In genomic region chr2:70825371-70826051, GRCm38 (mm10) we compare ENCODE assay signal across 7 mouse cellular contexts. TPM values are rescaled to one million over a fixed set of nuclear protein-coding genes. Genes with fewer than 3 reads are reported as not detected.
A peak's percentile ranks its signal among the peaks of the same experiment; 100 is the strongest.
DNase-seq lines count a peak whose midpoint lies in the region; ATAC-seq and TF ChIP-seq lines count a peak whose summit lies in the region.

TSS of gene Tlk1 (minus strand) at chr2:70825728.

- peak within 1 kb of the TSS; percentile 95 for H3K27ac ChIP-seq in cortical plate, adult 2 months (ENCODE audit: insufficient read depth, low read length)
- peak within 1 kb of the TSS; percentile 100 for H3K27ac ChIP-seq in intestine, embryonic 14.5 days (ENCODE audit: low read depth)
- H3K27ac ChIP-seq in limb, embryonic 10.5 days = peak within 1 kb of the TSS; percentile 99
- peak within 1 kb of the TSS; percentile 100 for H3K27ac ChIP-seq in midbrain, embryonic 12.5 days (replicated peaks)
- peak within 1 kb of the TSS; percentile 98 for H3K27ac ChIP-seq in small intestine, adult 2 months (ENCODE audit: insufficient read depth, low read depth, low read length)

- no peaks in the 10 kb centered on the region for H3K36me3 ChIP-seq in intestine, embryonic 14.5 days (ENCODE audit: control insufficient read depth, insufficient read depth, low read length)
- H3K36me3 ChIP-seq in limb, embryonic 10.5 days = no peaks in the 10 kb centered on the region
- no peaks in the 10 kb centered on the region for H3K36me3 ChIP-seq in midbrain, embryonic 12.5 days
- no peaks in the 10 kb centered on the region for H3K36me3 ChIP-seq in small intestine, adult 2 months (ENCODE audit: control insufficient read depth, insufficient read depth, low read length)

- no peaks in the 10 kb centered on the region for H3K27me3 ChIP-seq in intestine, embryonic 14.5 days (replicated peaks; ENCODE audit: control insufficient read depth, insufficient read depth, low read length)
- H3K27me3 ChIP-seq in limb, embryonic 10.5 days (ENCODE audit: low read depth, poor library complexity, severe bottlenecking) = no peaks in the 10 kb centered on the region
- no peaks in the 10 kb centered on the region for H3K27me3 ChIP-seq in midbrain, embryonic 12.5 days
- no peaks in the 10 kb centered on the region for H3K27me3 ChIP-seq in small intestine, adult 2 months (ENCODE audit: control insufficient read depth, insufficient read depth, low read length)

- TF ChIP-seq CTCF in cortical plate, adult 2 months (IDR thresholded peaks at IDR 0.05; ENCODE audit: extremely low read depth, insufficient read depth, low read length) = no peak
- no peak for TF ChIP-seq CTCF in small intestine, adult 2 months (IDR thresholded peaks at IDR 0.05; ENCODE audit: extremely low read depth, insufficient read length, insufficient replicate concordance, low read depth, low read length)

- intact Hi-C loops in gastrocnemius, postnatal 36 days (cut with DNase I) = loop anchor here (2.0 to 5.0 kb wide), 4 partner anchors 15 to 212 kb away; no protein-coding TSS in a partner anchor

- H3K4me1 ChIP-seq in cortical plate, adult 2 months (ENCODE audit: control insufficient read depth, insufficient read depth, low read length) = no peaks in the 10 kb centered on the region
- H3K4me1 ChIP-seq in intestine, embryonic 14.5 days (replicated peaks; ENCODE audit: control insufficient read depth, insufficient read depth, low read length) = peaks cover 12% of the 10 kb centered on the region
- peaks cover 15% of the 10 kb centered on the region for H3K4me1 ChIP-seq in limb, embryonic 10.5 days
- H3K4me1 ChIP-seq in midbrain, embryonic 12.5 days = peaks cover 9% of the 10 kb centered on the region
- H3K4me1 ChIP-seq in small intestine, adult 2 months (ENCODE audit: control insufficient read depth, insufficient read depth, insufficient read length, low read length) = peaks cover 4% of the 10 kb centered on the region; the same call in 1 of the 2 replicates

- peak within 1 kb of the TSS; percentile 79 for H3K4me3 ChIP-seq in cortical plate, adult 2 months (ENCODE audit: insufficient read depth, low read length)
- peak within 1 kb of the TSS; percentile 82 for H3K4me3 ChIP-seq in intestine, embryonic 14.5 days (ENCODE audit: low read depth, low read length)
- peak within 1 kb of the TSS; percentile 96 for H3K4me3 ChIP-seq in limb, embryonic 10.5 days
- peak within 1 kb of the TSS; percentile 91 for H3K4me3 ChIP-seq in midbrain, embryonic 12.5 days
- peak within 1 kb of the TSS; percentile 92 for H3K4me3 ChIP-seq in small intestine, adult 2 months (ENCODE audit: low read depth, low read length)

- WGBS in intestine, embryonic 14.5 days = under 1% methylated on average over 31 of the region's 118 CpGs
- WGBS in limb, embryonic 10.5 days = 4% methylated on average over 84 of the region's 118 CpGs
- WGBS in midbrain, embryonic 12.5 days = 0% methylated on average over 43 of the region's 118 CpGs
- WGBS in small intestine, adult 2 months = 1% methylated on average over 83 of the region's 118 CpGs

- H3K9ac ChIP-seq in intestine, embryonic 14.5 days (ENCODE audit: low read length) = peak within 1 kb of the TSS; percentile 98
- peak within 1 kb of the TSS; percentile 96 for H3K9ac ChIP-seq in midbrain, embryonic 12.5 days (replicated peaks)

- no peaks in the 10 kb centered on the region for H3K9me3 ChIP-seq in intestine, embryonic 14.5 days (ENCODE audit: control insufficient read depth, low read length)
- H3K9me3 ChIP-seq in limb, embryonic 10.5 days (replicated peaks) = no peaks in the 10 kb centered on the region
- no peaks in the 10 kb centered on the region for H3K9me3 ChIP-seq in midbrain, embryonic 12.5 days

- DNase-seq in adrenal gland, adult 2 months = peak; percentile 88
- DNase-seq in gastrocnemius, postnatal 36 days = peak; percentile 61 to 63
- DNase-seq in intestine, embryonic 14.5 days (ENCODE audit: low spot score) = peak; percentile 83
- peak; percentile 87 for DNase-seq in limb, embryonic 10.5 days (ENCODE audit: low spot score)

- no peak for TF ChIP-seq POLR2A in cortical plate, adult 2 months (IDR thresholded peaks at IDR 0.05; ENCODE audit: extremely low read depth, insufficient read depth, low read length)
- TF ChIP-seq POLR2A in small intestine, adult 2 months (IDR thresholded peaks at IDR 0.05; ENCODE audit: low read depth, low read length) = no peak; the same call in 1 of the 2 replicates

- peak; percentile 87 for ATAC-seq in intestine, embryonic 14.5 days (replicated peaks; ENCODE audit: low FRiP score, low TSS enrichment, low read depth)
- peak; percentile 88 for ATAC-seq in midbrain, embryonic 12.5 days (ENCODE audit: low FRiP score, low read depth)

- peak within 1 kb of the TSS; percentile 89 for H3K4me2 ChIP-seq in intestine, embryonic 14.5 days (ENCODE audit: low read length)
- peak within 1 kb of the TSS; percentile 62 for H3K4me2 ChIP-seq in midbrain, embryonic 12.5 days (replicated peaks)

RNA-seq across cellular contexts. Expression of gene Tlk1, which starts in this region (rescaled TPM):
- 10 to 100 TPM; 60.9 to 61.1 TPM for total RNA-seq in adrenal gland, adult 2 months (2021)
- 3.1 TPM in 2 replicates for polyA plus RNA-seq in adrenal gland, adult 2 months (2012; rRNA removed)
- polyA plus RNA-seq in cortical plate, adult 2 months (2012; rRNA removed) = 45.5 and 47.5 TPM in 2 replicates
- 10 to 100 TPM; 28.9 to 33.9 TPM for total RNA-seq in gastrocnemius, postnatal 36 days (2021)
- 36.7 and 37.6 TPM in 2 replicates for polyA plus RNA-seq in intestine, embryonic 14.5 days (2014; fragmentation: Nextera tagmentation; extraction: Ambion mirVana)
- 27.6 and 28.0 TPM in 2 replicates for polyA plus RNA-seq in limb, embryonic 10.5 days (2016; fragmentation: Nextera tagmentation; extraction: Ambion mirVana)
- polyA plus RNA-seq in midbrain, embryonic 12.5 days (2016; fragmentation: Nextera tagmentation; extraction: Ambion mirVana) = 35.4 and 37.1 TPM in 2 replicates
- polyA plus RNA-seq in small intestine, adult 2 months (2012; rRNA removed) = 2.3 and 6.5 TPM in 2 replicates

Comparison
In these comparisons a context has a peak if more than half of its experiments do, and no peak if none do; other contexts are left out.
1. Peak in every context shown above with its lines: DNase-seq, ATAC-seq, H3K4me3 ChIP-seq and H3K27ac ChIP-seq.